Mouse (Mus musculus) CH12.LX (cell line): ENCODE measurements around the gene Nacc2. TPM values are rescaled to one million over a fixed set of nuclear protein-coding genes. Genes with fewer than 3 reads are reported as not detected.

ENCODE experiments used
- DNase-seq: peaks from one replicate; pipeline ENCODE4 v3.0.0-alpha.2; 2013; ENCODE audit errors: extremely low read depth
- H3K27ac ChIP-seq: 2 replicates; pipeline ENCODE4 v1.5.1; 2012; ENCODE audit warnings: low read depth, mild to moderate bottlenecking, control low read depth, moderate library complexity; ENCODE audit not compliant: insufficient read depth
- H3K27me3 ChIP-seq: replicated peaks from 2 replicates; pipeline ENCODE3; 2012; ENCODE audit warnings: inconsistent platforms
- H3K36me3 ChIP-seq, 2 experiments: replicated peaks in 1 of 2; 2 replicates each; pipeline versions ENCODE3 to v1.6.1; 2012; ENCODE audit warnings: inconsistent platforms in 1 of 2, low read length in 1 of 2, mild to moderate bottlenecking in 1 of 2, mixed read lengths in 1 of 2, moderate library complexity in 1 of 2; ENCODE audit not compliant: control insufficient read depth in 1 of 2, insufficient read depth in 1 of 2
- H3K4me1 ChIP-seq, 2 experiments: 2 replicates each; pipeline ENCODE4 v1.6.1; 2012; ENCODE audit warnings: inconsistent platforms in 1 of 2, moderate library complexity in 1 of 2; ENCODE audit not compliant: insufficient read depth in 2 of 2, control insufficient read depth in 1 of 2
- H3K4me2 ChIP-seq: 2 replicates; pipeline ENCODE4 v1.6.1; 2012; ENCODE audit warnings: low read depth, mild to moderate bottlenecking, control low read depth; ENCODE audit not compliant: poor library complexity, insufficient read depth, severe bottlenecking
- H3K4me3 ChIP-seq, 3 experiments: fragments of 150-350 bp in 1 of 3; sonication (generic) in 1 of 3; replicated peaks in 1 of 3; 2 replicates each; pipeline versions ENCODE3 to v1.5.1; 2011 to 2012; ENCODE audit warnings: low read depth in 2 of 3, low read length in 2 of 3, mild to moderate bottlenecking in 2 of 3, moderate library complexity in 2 of 3, control low read depth in 1 of 3, improper control_type of control experiment in 1 of 3, inconsistent platforms in 1 of 3, mixed read lengths in 1 of 3; ENCODE audit not compliant: poor library complexity in 1 of 3
- H3K79me2 ChIP-seq: replicated peaks from 2 replicates; pipeline ENCODE4 v1.6.1; 2012; ENCODE audit warnings: mild to moderate bottlenecking, moderate library complexity; ENCODE audit not compliant: control insufficient read depth, poor library complexity, insufficient read depth, severe bottlenecking; ENCODE audit errors: extremely low read depth
- H3K9ac ChIP-seq: 2 replicates; pipeline ENCODE4 v1.6.1; 2012; ENCODE audit warnings: low read depth, mild to moderate bottlenecking, control low read depth, moderate library complexity; ENCODE audit not compliant: insufficient read depth
- H3K9me3 ChIP-seq: replicated peaks from 2 replicates; pipeline ENCODE3; 2012; ENCODE audit warnings: low read length, inconsistent platforms, mixed read lengths
- BHLHE40 ChIP-seq: IDR thresholded peaks from 2 replicates; pipeline ENCODE4 v1.6.1; 2011; ENCODE audit warnings: mild to moderate bottlenecking, low read depth, low read length, improper control_type of control experiment
- CHD1 ChIP-seq: IDR thresholded peaks from 2 replicates; pipeline ENCODE4 v1.6.1; 2012; ENCODE audit warnings: low read depth, low read length, improper control_type of control experiment, inconsistent platforms
- CHD2 ChIP-seq: IDR thresholded peaks from 2 replicates; pipeline ENCODE4 v1.6.1; 2011; ENCODE audit warnings: low read length, improper control_type of control experiment
- CTCF ChIP-seq, 2 experiments: IDR thresholded peaks in 1 of 2; conservative IDR thresholded peaks in 1 of 2; 2 replicates each; pipeline ENCODE4 v1.5.1; 2011 to 2012; ENCODE audit warnings: low read depth in 2 of 2, low read length in 2 of 2, improper control_type of control experiment in 1 of 2, inconsistent platforms in 1 of 2, mild to moderate bottlenecking in 1 of 2, moderate library complexity in 1 of 2
- E2F4 ChIP-seq: IDR thresholded peaks from 2 replicates; pipeline ENCODE4 v1.6.1; 2011; ENCODE audit warnings: low read depth, low read length, improper control_type of control experiment; ENCODE audit not compliant: insufficient replicate concordance
- ELF1 ChIP-seq: IDR thresholded peaks from 2 replicates; pipeline ENCODE4 v1.6.1; 2014; ENCODE audit warnings: low read depth, mild to moderate bottlenecking, inconsistent platforms, low read length, improper control_type of control experiment
- EP300 ChIP-seq: IDR thresholded peaks from 2 replicates; pipeline ENCODE4 v1.6.1; 2011; ENCODE audit warnings: low read length, improper control_type of control experiment
- GABPA ChIP-seq: IDR thresholded peaks from 2 replicates; pipeline ENCODE4 v1.6.1; 2012; ENCODE audit warnings: low read depth, low read length, improper control_type of control experiment, inconsistent platforms; ENCODE audit not compliant: insufficient replicate concordance
- HCFC1 ChIP-seq: IDR thresholded peaks from 2 replicates; pipeline ENCODE4 v1.6.1; 2012; ENCODE audit warnings: low read depth, mild to moderate bottlenecking, inconsistent platforms, low read length, improper control_type of control experiment
- IRF4 ChIP-seq: IDR thresholded peaks from 2 replicates; pipeline ENCODE4 v1.6.1; 2014; ENCODE audit warnings: low read depth, mild to moderate bottlenecking, inconsistent platforms, low read length, improper control_type of control experiment
- JUN ChIP-seq: IDR thresholded peaks from 2 replicates; pipeline ENCODE4 v1.6.1; 2011; ENCODE audit warnings: low read depth, mild to moderate bottlenecking, low read length, improper control_type of control experiment, moderate library complexity; ENCODE audit not compliant: insufficient read depth
- JUND ChIP-seq: conservative IDR thresholded peaks from 2 replicates; pipeline ENCODE4 v1.6.1; 2011; ENCODE audit warnings: low read depth, low read length, improper control_type of control experiment
- KAT2A ChIP-seq: IDR thresholded peaks from 2 replicates; pipeline ENCODE4 v1.6.1; 2012; ENCODE audit warnings: low read length, improper control_type of control experiment, inconsistent platforms; ENCODE audit not compliant: insufficient replicate concordance
- MAFK ChIP-seq: IDR thresholded peaks from 2 replicates; pipeline ENCODE4 v1.6.1; 2011; ENCODE audit warnings: low read length, improper control_type of control experiment; ENCODE audit not compliant: insufficient replicate concordance
- MAX ChIP-seq: IDR thresholded peaks from 2 replicates; pipeline ENCODE4 v1.6.1; 2011; ENCODE audit warnings: low read length, improper control_type of control experiment
- MAZ ChIP-seq: IDR thresholded peaks from 2 replicates; pipeline ENCODE4 v1.6.1; 2012; ENCODE audit warnings: low read depth, mild to moderate bottlenecking, inconsistent platforms, low read length, improper control_type of control experiment, moderate library complexity
- MEF2A ChIP-seq: IDR thresholded peaks from 2 replicates; pipeline ENCODE4 v1.6.1; 2014; ENCODE audit warnings: low read depth, mild to moderate bottlenecking, inconsistent platforms, low read length, improper control_type of control experiment, borderline replicate concordance
- NRF1 ChIP-seq: IDR thresholded peaks from 2 replicates; pipeline ENCODE4 v1.6.1; 2014; ENCODE audit warnings: low read depth, mild to moderate bottlenecking, inconsistent platforms, low read length, improper control_type of control experiment, moderate library complexity
- PAX5 ChIP-seq: IDR thresholded peaks from 2 replicates; pipeline ENCODE4 v1.6.1; 2012; ENCODE audit warnings: low read length, inconsistent platforms, mixed read lengths
- POLR2A ChIP-seq: IDR thresholded peaks from 2 replicates; pipeline ENCODE4 v1.6.1; 2011; ENCODE audit warnings: low read depth, mild to moderate bottlenecking, improper control_type of control experiment, low read length
- POLR2AphosphoS2 ChIP-seq: IDR thresholded peaks from 2 replicates; pipeline ENCODE4 v1.6.1; 2011; ENCODE audit warnings: low read depth, low read length, improper control_type of control experiment
- RAD21 ChIP-seq: IDR thresholded peaks from 2 replicates; pipeline ENCODE4 v1.6.1; 2011; ENCODE audit warnings: low read depth, mild to moderate bottlenecking, low read length, improper control_type of control experiment, moderate library complexity
- RCOR1 ChIP-seq: conservative IDR thresholded peaks from 2 replicates; pipeline ENCODE4 v1.6.1; 2012; ENCODE audit warnings: low read depth, mild to moderate bottlenecking, inconsistent platforms, low read length, improper control_type of control experiment
- SIN3A ChIP-seq: IDR thresholded peaks from 2 replicates; pipeline ENCODE4 v1.6.1; 2012; ENCODE audit warnings: low read length, improper control_type of control experiment, inconsistent platforms
- SMC3 ChIP-seq: IDR thresholded peaks from 2 replicates; pipeline ENCODE4 v1.6.1; 2011; ENCODE audit warnings: low read depth, low read length, improper control_type of control experiment
- TBP ChIP-seq: conservative IDR thresholded peaks from 2 replicates; pipeline ENCODE4 v1.6.1; 2011; ENCODE audit warnings: low read depth, low read length, improper control_type of control experiment
- TCF12 ChIP-seq: IDR thresholded peaks from 2 replicates; pipeline ENCODE4 v1.6.1; 2014; ENCODE audit warnings: low read depth, mild to moderate bottlenecking, inconsistent platforms, low read length, improper control_type of control experiment
- UBTF ChIP-seq: IDR thresholded peaks from 2 replicates; pipeline ENCODE4 v1.6.1; 2012; ENCODE audit warnings: low read depth, mild to moderate bottlenecking, inconsistent platforms, low read length, improper control_type of control experiment, moderate library complexity
- USF1 ChIP-seq: IDR thresholded peaks from 2 replicates; pipeline ENCODE4 v1.6.1; 2014; ENCODE audit warnings: low read depth, mild to moderate bottlenecking, inconsistent platforms, low read length, improper control_type of control experiment
- USF2 ChIP-seq: conservative IDR thresholded peaks from 2 replicates; pipeline ENCODE4 v1.6.1; 2011; ENCODE audit warnings: low read depth, low read length, improper control_type of control experiment
- ZC3H11A ChIP-seq: IDR thresholded peaks from 2 replicates; pipeline ENCODE4 v1.6.1; 2012; ENCODE audit warnings: low read depth, mild to moderate bottlenecking, inconsistent platforms, low read length, improper control_type of control experiment
- ZKSCAN1 ChIP-seq: IDR thresholded peaks from 2 replicates; pipeline ENCODE4 v1.6.1; 2012; ENCODE audit warnings: low read depth, inconsistent platforms, low read length, improper control_type of control experiment, borderline replicate concordance
- ZMIZ1 ChIP-seq: IDR thresholded peaks from 2 replicates; pipeline ENCODE4 v1.6.1; 2012; ENCODE audit warnings: low read depth, mild to moderate bottlenecking, inconsistent platforms, low read length, improper control_type of control experiment
- ZNF384 ChIP-seq: IDR thresholded peaks from 2 replicates; pipeline ENCODE4 v1.6.1; 2012; ENCODE audit warnings: low read depth, low read length, improper control_type of control experiment, inconsistent platforms
- dilution Hi-C: fragments of 300-500 bp; cut with MboI; formaldehyde crosslinking; loops from 2 replicates; pipeline ENCODE4 v1.14.3; 2020; ENCODE audit warnings: low sequenced_read_pairs; ENCODE audit not compliant: extremely low pct_unique_long_range_greater_than_20kb, extremely low pct_ligation_motif_present
- in situ Hi-C: fragments of 300-500 bp; cut with MboI; formaldehyde crosslinking; loops from 3 replicates; pipeline ENCODE4 v1.14.3; 2019; ENCODE audit warnings: low sequenced_read_pairs, low pct_ligation_motif_present, low pct_unique_long_range_greater_than_20kb, mixed read lengths
- polyA plus RNA-seq: library from polyadenylated mRNA; unstranded; fragments of >175 nt; gene quantifications from 2 replicates; pipeline ENCODE4 v1.2.1, GENCODE M21; 2012; ENCODE audit warnings: low read depth; ENCODE audit not compliant: insufficient read length
- total RNA-seq, 2 experiments: library from RNA; depleted of rRNA; stranded (reverse); fragments of 300-350 nt in 1 of 2; fragments of >200 nt in 1 of 2; gene quantifications; 2 replicates each; pipeline ENCODE4 v1.2.3; 2012 to 2014

Nacc2 gene
- total and polyA plus RNA-seq, 3 experiments = 0.59 to 2.3 (median 1.1) TPM

GRCm38 (mm10) chr2:26141893-26142635 is 19.0 kb upstream of the Nacc2 start:
- dilution Hi-C loops (no loop called here), in situ Hi-C loops (loop anchor here (10.0 kb wide), 2 partner anchors 87 to 117 kb away; partner anchors contain the start of gene Ubac1)
- Histone ChIP-seq H3K4me1 (peaks cover 10 to 27% of the 10 kb centered on the region in 2 experiments), H3K79me2 (no peaks in the 10 kb centered on the region), H3K4me3 (no peak overlapping the region), H3K9me3 (no peaks in the 10 kb centered on the region), H3K27me3 (no peaks in the 10 kb centered on the region), H3K36me3 (peaks cover 10 to 23% of the 10 kb centered on the region in 2 experiments), H3K27ac (no peak overlapping the region), H3K4me2 (no peak overlapping the region), H3K9ac (no peak overlapping the region)
- TF ChIP-seq PAX5 (no peak), USF2 (no peak), RCOR1 (no peak), GABPA (no peak), CTCF (conservative IDR thresholded peaks at IDR 0.05 in 1 of 2, IDR thresholded peaks at IDR 0.05 in 1 of 2; ENCODE audit: low read depth in 2 of 2, low read length in 2 of 2) (peak; percentile 35 to 89; a peak in 3 of 4 replicates), ZNF384 (peak; percentile 61), POLR2A (no peak), MAZ (no peak), HCFC1 (no peak), POLR2AphosphoS2 (no peak), RAD21 (peak; percentile 83), KAT2A (no peak), BHLHE40 (no peak), ELF1 (no peak), E2F4 (no peak), JUND (no peak), ZC3H11A (peak; percentile 90), CHD1 (no peak), SIN3A (no peak), ZKSCAN1 (no peak), JUN (no peak), USF1 (no peak), SMC3 (peak; percentile 94), NRF1 (no peak), TCF12 (no peak), ZMIZ1 (no peak), UBTF (no peak), MAFK (no peak), CHD2 (no peak), MAX (no peak), MEF2A (no peak), IRF4 (no peak), EP300 (no peak), TBP (no peak)
- peak; percentile 43 for DNase-seq
